Mouse (Mus musculus) hindbrain, embryonic 15.5 days (tissue): ENCODE results near the gene I0C0044D17Rik. TPM values are rescaled to one million over a fixed set of nuclear protein-coding genes. Genes with fewer than 3 reads are reported as not detected.
"Not testable (repeated sequence)": the region's sequence is repeated elsewhere in the genome, so short reads cannot be mapped to it uniquely, and the experiment has no call there.

Source experiments
- ATAC-seq: fragments of 200-750 bp; cut with Nextera tagmentation; 2 replicates; pipeline ENCODE4 v1.8.0; 2017; ENCODE audit warnings: low read depth, moderate number of reproducible peaks, moderate TSS enrichment; ENCODE audit not compliant: low FRiP score
- H3K27ac ChIP-seq: fragments of 300-500 bp; sonication (generic); replicated peaks from 2 replicates; pipeline ENCODE4 v1.5.1; 2015; ENCODE audit warnings: mild to moderate bottlenecking, inconsistent platforms
- H3K27me3 ChIP-seq: fragments of 300-500 bp; sonication (generic); 2 replicates; pipeline ENCODE4 v1.6.1; 2015; ENCODE audit warnings: control low read depth, inconsistent platforms
- H3K36me3 ChIP-seq: fragments of 300-500 bp; sonication (generic); 2 replicates; pipeline ENCODE4 v1.6.1; 2015; ENCODE audit warnings: control low read depth, inconsistent platforms
- H3K4me1 ChIP-seq: fragments of 300-500 bp; sonication (generic); replicated peaks from 2 replicates; pipeline ENCODE4 v1.6.1; 2015; ENCODE audit warnings: control low read depth, inconsistent platforms
- H3K4me2 ChIP-seq: fragments of 300-500 bp; sonication (generic); 2 replicates; pipeline ENCODE4 v1.6.1; 2015; ENCODE audit warnings: moderate library complexity, mild to moderate bottlenecking, inconsistent platforms
- H3K4me3 ChIP-seq: fragments of 300-500 bp; sonication (generic); 2 replicates; pipeline ENCODE4 v1.5.1; 2015; ENCODE audit warnings: mild to moderate bottlenecking, inconsistent platforms
- H3K9ac ChIP-seq: fragments of 300-500 bp; sonication (generic); 2 replicates; pipeline ENCODE4 v1.6.1; 2015; ENCODE audit warnings: inconsistent platforms
- H3K9me3 ChIP-seq: fragments of 300-500 bp; sonication (generic); 2 replicates; pipeline ENCODE4 v1.6.1; 2016; ENCODE audit warnings: control low read depth, inconsistent platforms
- WGBS: fragments of 180-500 bp; shearing (Covaris S2); methylation state at CpG from one replicate; pipeline ENCODE4 v1.1.7; 2015; 5-methylcytosine and 5-hydroxymethylcytosine counted together
- polyA plus RNA-seq: library from polyadenylated mRNA; unstranded; fragments of >200 nt; fragmentation: Nextera tagmentation; extraction: Ambion mirVana; gene quantifications from 2 replicates; pipeline ENCODE4 v1.2.1, GENCODE M21; 2015

The I0C0044D17Rik gene
- polyA plus RNA-seq, 1 experiment from 2014 or later: not detected

DNA sequence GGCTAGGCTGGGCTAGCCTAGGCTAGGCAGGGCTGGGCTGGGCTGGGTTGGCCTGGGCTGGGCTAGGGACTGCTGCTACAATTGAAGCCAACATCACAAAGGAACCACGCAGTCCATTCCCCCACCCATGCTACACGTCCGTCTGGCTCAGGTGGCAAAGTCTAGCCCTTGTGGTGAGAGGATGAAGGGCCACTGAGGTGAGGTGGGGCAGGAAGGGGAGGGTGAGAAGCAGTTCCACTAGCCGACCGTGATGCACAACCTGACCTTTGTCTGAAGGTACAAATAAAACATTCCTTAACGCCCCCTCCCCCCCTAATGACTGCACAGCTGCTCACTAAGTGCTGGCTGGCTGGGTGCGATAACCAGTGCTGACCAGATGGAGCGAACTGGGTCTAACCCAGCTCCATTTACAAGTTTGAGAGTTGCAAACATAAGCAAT, 22.1 kb upstream of the I0C0044D17Rik start:
- Histone ChIP-seq H3K4me2 (no peak overlapping the region), H3K4me1 (no peaks in the 10 kb centered on the region), H3K27ac (no peak overlapping the region), H3K4me3 (no peak overlapping the region), H3K27me3 (no peaks in the 10 kb centered on the region), H3K9me3 (no peaks in the 10 kb centered on the region), H3K9ac (no peak overlapping the region), H3K36me3 (no peaks in the 10 kb centered on the region)
- no peak for ATAC-seq
- 77% methylated on average over 8 of the region's 8 CpGs for WGBS

DNA sequence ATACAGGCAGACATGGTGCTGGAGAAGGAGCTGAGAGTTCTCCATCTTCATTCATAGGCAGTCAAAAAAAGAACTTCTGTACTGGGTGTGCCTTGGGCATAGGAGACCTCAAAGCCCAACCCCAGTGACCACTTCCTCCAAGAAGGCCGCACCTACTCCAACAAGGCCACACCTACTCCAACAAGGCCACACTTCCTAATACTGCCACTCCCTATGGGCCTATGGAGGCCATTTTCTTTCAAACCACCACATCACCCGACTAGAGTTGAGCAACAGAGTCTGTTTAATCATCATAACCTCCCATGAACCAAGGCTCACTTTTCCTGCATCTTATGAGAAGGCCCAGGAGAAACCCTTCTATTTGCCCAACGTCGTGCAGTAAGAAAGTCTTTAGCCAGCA, 21.6 kb upstream of the I0C0044D17Rik start:
- no peak overlapping the region for H3K9ac ChIP-seq
- no peak for ATAC-seq
- H3K4me3 ChIP-seq: no peak overlapping the region
- H3K27me3 ChIP-seq: no peaks in the 10 kb centered on the region
- no peak overlapping the region for H3K27ac ChIP-seq
- H3K4me1 ChIP-seq: no peaks in the 10 kb centered on the region
- 91% methylated on average over 4 of the region's 4 CpGs for WGBS
- no peaks in the 10 kb centered on the region for H3K36me3 ChIP-seq
- H3K4me2 ChIP-seq: no peak overlapping the region
- H3K9me3 ChIP-seq: no peaks in the 10 kb centered on the region

DNA sequence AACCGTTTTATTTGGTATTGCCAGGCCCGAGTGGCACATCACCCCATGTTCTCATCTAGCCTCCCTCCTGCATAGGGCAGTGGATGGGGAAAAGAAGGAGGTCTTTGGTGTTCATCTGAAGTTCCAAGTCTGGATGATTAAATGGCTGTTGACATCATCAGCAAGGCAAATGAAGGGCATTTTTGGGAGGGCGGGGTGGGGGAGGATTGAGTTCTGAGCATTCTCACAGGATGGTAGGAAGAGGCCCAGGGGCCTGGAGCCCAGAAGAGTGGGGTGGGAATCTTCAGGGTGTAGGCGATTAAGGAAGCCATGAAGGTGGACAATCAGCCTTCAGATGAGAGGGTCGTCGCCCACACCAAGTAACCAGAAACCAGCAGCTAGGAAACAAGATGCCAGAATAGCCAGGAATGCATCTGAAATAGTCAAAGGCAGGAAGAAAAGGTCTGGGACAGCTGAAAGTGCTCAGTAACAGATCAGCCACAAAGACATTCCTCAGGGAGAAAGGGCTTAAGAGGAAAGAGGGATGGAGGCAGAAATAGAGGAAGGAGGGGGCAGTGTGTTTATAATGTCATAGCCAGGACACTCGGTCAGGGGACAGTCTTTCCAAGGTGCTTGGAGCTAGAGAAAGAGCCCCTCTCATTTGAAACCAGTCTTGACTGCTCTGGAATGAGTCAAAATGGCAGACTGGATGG, 20.4 kb upstream of the I0C0044D17Rik start:
- no peaks in the 10 kb centered on the region for H3K4me1 ChIP-seq
- ATAC-seq: no peak
- no peaks in the 10 kb centered on the region for H3K36me3 ChIP-seq
- no peaks in the 10 kb centered on the region for H3K27me3 ChIP-seq
- no peak overlapping the region for H3K4me2 ChIP-seq
- no peak overlapping the region for H3K4me3 ChIP-seq
- H3K27ac ChIP-seq: no peak overlapping the region
- no peaks in the 10 kb centered on the region for H3K9me3 ChIP-seq
- H3K9ac ChIP-seq: no peak overlapping the region
- WGBS: 83% methylated on average over 7 of the region's 7 CpGs

DNA sequence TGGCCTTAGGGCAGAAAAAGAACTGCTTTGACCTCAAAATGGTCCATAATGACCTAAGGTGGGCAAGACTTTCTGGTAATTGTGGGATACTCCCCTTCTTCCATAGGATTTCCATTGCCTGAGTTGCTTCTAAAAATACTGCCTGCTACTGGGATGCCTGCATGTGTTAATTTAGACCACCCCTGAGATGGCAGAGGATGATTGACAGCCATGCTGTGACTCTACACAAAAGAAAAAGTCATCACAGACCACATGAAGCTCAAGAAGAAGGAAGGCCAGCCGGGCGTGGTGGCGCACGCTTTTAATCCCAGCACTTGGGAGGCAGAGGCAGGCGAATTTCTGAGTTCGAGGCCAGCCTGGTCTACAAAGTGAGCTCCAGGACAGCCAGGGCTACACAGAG, 17.6 kb upstream of the I0C0044D17Rik start:
- not testable (repeated sequence) for ATAC-seq, H3K4me2 ChIP-seq, H3K4me1 ChIP-seq, H3K9ac ChIP-seq, H3K27me3 ChIP-seq, H3K4me3 ChIP-seq, H3K9me3 ChIP-seq, H3K27ac ChIP-seq, H3K36me3 ChIP-seq
- WGBS: 79% methylated on average over 6 of the region's 6 CpGs

DNA sequence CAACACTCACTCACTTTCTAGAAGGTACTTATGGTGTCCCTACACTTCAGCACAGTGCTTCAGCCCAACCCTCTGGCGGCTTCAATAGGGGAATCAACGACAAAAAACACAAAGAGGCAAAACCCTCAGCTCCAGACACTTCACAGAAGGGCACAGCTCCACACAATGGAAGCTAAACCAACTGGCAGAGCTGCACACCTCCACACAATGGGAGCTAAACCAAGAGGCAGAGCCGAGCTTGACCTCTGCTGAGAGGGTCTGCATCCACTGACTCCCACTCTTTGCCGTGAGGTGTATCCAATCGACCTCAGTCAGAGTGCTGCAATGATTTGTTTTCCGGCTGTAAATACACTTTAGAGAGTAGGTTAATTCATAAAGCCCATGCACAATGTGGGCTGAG, 16.9 kb upstream of the I0C0044D17Rik start:
- H3K27ac ChIP-seq: no peak overlapping the region
- no peaks in the 10 kb centered on the region for H3K9me3 ChIP-seq
- no peak overlapping the region for H3K4me3 ChIP-seq
- 20% methylated on average over 6 of the region's 6 CpGs for WGBS
- no peak overlapping the region for H3K9ac ChIP-seq
- no peaks in the 10 kb centered on the region for H3K4me1 ChIP-seq
- H3K36me3 ChIP-seq: no peaks in the 10 kb centered on the region
- H3K27me3 ChIP-seq: no peaks in the 10 kb centered on the region
- no peak overlapping the region for H3K4me2 ChIP-seq
- ATAC-seq: no peak

DNA sequence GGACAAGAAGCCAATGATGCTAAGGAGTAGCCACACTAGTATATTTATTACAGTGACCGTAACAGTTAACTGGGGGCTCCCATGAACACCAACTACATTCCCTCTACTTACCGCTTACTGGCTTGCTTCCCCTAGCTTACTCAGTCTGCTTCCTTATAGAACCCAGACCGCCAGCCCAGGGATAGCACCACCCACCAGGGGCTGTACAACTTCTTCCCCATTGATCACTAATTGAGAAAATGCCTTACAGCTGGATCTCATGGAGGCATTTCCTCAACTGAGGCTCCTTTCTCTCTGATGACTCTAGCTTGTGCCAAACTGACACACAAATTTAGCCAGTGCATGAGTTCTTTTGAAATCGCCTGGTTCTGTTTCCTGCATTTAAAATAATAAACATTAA, 15.3 kb upstream of the I0C0044D17Rik start:
- 86% methylated on average over 4 of the region's 4 CpGs for WGBS
- Histone ChIP-seq H3K9ac (no peak overlapping the region), H3K36me3 (no peaks in the 10 kb centered on the region), H3K4me3 (no peak overlapping the region), H3K4me2 (no peak overlapping the region), H3K27me3 (no peaks in the 10 kb centered on the region), H3K27ac (no peak overlapping the region), H3K9me3 (no peaks in the 10 kb centered on the region), H3K4me1 (no peaks in the 10 kb centered on the region)
- no peak for ATAC-seq

DNA sequence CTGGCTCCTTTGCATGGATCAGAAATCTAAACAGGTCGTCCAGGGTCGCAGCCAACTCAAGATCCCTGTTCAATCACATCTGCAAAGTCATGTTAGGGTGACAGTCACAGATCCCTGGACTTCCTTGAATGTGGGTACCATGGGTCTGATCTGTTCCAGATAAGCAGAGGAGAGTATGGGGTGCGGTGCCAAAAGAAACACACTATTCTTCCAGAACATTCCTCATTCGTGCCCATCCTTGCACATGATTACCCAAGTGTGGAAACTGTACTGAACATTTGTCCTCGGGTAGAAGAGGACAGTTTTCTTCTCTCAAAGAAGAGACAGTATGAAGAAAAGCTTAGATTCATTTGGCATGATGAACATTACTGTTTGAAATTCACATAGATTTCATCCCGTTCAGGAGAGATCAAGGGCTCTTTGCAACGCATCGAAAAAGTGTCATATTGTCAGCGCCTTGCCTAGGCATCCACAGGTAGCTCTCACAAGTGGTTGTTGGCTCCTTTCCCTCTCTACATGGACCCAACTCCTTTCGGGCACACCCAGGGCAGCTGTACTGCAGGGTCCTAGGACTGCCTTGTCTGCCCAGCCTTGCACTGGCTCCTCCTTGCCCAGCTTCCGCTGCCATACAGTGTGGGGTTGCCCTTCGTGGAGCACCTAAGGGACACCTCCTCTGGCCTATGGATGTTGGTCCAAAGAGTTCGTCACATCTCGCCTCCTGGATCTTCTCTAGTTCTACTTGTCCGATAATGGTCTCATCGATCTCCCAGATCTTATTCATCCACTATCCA, 14.3 kb upstream of the I0C0044D17Rik start:
- H3K4me3 ChIP-seq: no peak overlapping the region
- no peak overlapping the region for H3K4me2 ChIP-seq
- no peak for ATAC-seq
- H3K36me3 ChIP-seq: no peaks in the 10 kb centered on the region
- no peak overlapping the region for H3K27ac ChIP-seq
- no peaks in the 10 kb centered on the region for H3K9me3 ChIP-seq
- H3K4me1 ChIP-seq: no peaks in the 10 kb centered on the region
- H3K27me3 ChIP-seq: no peaks in the 10 kb centered on the region
- WGBS: 93% methylated on average over 16 of the region's 16 CpGs
- H3K9ac ChIP-seq: no peak overlapping the region

DNA sequence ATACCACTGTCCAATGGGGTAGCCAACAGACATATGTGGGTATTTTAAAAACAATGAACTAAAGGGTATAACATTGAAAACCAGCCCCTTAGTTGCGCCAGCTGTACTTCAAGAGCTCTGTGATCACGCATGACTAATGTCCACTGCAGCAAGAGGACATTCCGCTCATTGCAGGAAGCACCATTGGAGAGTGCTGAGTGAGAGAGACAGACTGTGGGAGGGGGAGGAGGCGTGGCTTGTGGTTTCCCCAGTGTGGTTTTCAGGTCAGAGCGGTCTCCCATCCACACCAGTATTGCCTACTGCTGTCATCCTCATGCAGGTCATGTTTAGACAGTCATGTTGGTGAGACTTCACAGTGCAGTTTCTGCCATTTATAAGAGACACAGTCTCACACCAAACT, 12.9 kb upstream of the I0C0044D17Rik start:
- Histone ChIP-seq H3K27me3 (no peaks in the 10 kb centered on the region), H3K9me3 (no peaks in the 10 kb centered on the region), H3K27ac (no peak overlapping the region), H3K4me1 (no peaks in the 10 kb centered on the region), H3K36me3 (no peaks in the 10 kb centered on the region), H3K4me3 (no peak overlapping the region), H3K9ac (no peak overlapping the region), H3K4me2 (no peak overlapping the region)
- no peak for ATAC-seq
- WGBS: 51% methylated on average over 5 of the region's 5 CpGs

DNA sequence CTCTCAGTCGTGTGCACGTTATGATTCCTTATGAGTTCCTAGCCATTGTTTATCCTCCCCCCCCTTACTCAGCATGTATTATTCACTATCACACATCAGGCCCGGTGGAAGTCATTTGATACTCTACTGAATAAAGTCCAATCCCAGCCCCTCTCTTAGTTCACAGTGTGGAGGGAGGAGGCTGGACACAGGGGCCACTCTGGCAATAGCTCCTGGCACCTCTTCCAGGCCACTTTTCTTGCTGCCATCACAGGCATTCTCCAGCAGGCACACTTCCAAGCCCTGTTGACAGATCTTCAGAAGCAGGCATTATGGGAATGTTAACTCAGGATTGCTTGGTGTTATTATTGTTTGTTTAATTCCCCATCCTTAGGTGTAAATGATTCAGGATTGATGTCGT, 11.1 kb upstream of the I0C0044D17Rik start:
- H3K4me2 ChIP-seq: no peak overlapping the region
- H3K4me1 ChIP-seq: no peaks in the 10 kb centered on the region
- H3K27ac ChIP-seq: no peak overlapping the region
- H3K36me3 ChIP-seq: no peaks in the 10 kb centered on the region
- H3K9me3 ChIP-seq: no peaks in the 10 kb centered on the region
- no peak for ATAC-seq
- no peak overlapping the region for H3K9ac ChIP-seq
- no peak overlapping the region for H3K4me3 ChIP-seq
- no peaks in the 10 kb centered on the region for H3K27me3 ChIP-seq
- WGBS: 59% methylated on average over 4 of the region's 4 CpGs

DNA sequence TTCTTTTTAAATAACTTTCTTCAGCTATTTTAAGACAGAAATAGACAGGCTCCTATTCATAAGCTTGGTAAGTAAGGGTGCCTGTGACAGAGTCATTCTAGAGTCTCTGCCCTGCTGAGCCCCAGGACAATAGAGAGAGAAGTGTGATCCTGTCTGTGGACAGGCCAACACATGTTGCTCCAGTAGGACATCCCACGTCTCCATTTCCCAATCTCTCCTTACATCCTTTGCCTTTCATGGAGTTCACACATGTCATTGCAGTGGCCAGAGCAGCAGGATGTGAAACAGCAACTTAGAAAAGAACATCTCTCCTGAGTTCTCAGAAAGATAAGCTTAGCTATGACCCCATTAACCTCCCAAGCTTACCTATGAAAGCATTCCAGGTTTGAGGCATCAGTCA, 8.1 kb upstream of the I0C0044D17Rik start:
- Histone ChIP-seq H3K4me3 (no peak overlapping the region), H3K27me3 (no peaks in the 10 kb centered on the region), H3K4me2 (no peak overlapping the region), H3K36me3 (no peaks in the 10 kb centered on the region), H3K27ac (no peak overlapping the region), H3K9ac (no peak overlapping the region), H3K4me1 (no peaks in the 10 kb centered on the region), H3K9me3 (no peaks in the 10 kb centered on the region)
- no peak for ATAC-seq
- 68% methylated on average over 1 of the region's 1 CpGs for WGBS

DNA sequence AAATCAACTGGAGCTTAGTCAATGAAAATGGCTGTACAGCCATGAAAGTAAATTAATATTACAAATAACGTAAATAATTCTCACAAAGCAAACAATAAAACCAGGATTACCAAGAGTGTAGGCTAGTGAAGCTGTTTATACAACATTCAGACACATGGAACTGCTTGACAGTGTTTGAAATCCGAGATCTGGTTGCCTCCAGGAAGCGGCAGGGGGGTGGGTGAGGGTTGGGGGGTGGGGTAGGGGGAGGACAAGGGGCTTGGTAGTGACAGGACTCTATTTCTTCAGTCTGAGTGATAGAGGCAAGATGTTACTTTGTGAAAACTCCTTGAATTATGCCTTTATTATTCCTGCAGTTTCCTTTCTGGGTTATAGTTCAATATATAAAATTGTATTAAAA, 3.1 kb upstream of the I0C0044D17Rik start:
- 63% methylated on average over 3 of the region's 3 CpGs for WGBS
- no peak overlapping the region for H3K4me2 ChIP-seq
- H3K4me3 ChIP-seq: no peak overlapping the region
- no peak overlapping the region for H3K9ac ChIP-seq
- no peak for ATAC-seq
- H3K4me1 ChIP-seq: no peaks in the 10 kb centered on the region
- H3K27ac ChIP-seq: no peak overlapping the region
- H3K27me3 ChIP-seq: no peaks in the 10 kb centered on the region
- no peaks in the 10 kb centered on the region for H3K36me3 ChIP-seq
- no peaks in the 10 kb centered on the region for H3K9me3 ChIP-seq

DNA sequence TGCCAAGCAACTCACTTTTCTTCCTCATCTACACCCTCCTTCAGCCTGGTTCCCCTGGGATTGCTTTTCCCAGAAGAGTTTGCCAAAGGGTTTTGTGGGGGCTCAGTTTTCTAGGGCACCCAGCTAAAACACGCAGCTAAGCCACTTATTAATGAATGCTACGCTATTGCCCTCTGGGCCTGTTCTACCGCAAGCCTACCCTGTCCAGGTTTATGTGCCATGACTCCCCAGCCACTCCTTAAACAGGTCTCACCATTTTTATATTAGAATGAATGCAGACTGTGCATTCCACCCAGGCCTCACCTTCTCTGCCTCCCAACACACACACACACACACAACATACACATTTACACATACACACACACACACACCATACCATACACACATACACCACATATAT, 593 bp downstream of the I0C0044D17Rik start:
- Histone ChIP-seq H3K9me3 (no peaks in the 10 kb centered on the region), H3K27ac (no peak overlapping the region), H3K27me3 (peaks cover 19% of the 10 kb centered on the region), H3K4me1 (peaks cover 1% of the 10 kb centered on the region; the same call in 1 of the 2 replicates), H3K4me3 (no peak overlapping the region), H3K9ac (no peak overlapping the region), H3K4me2 (no peak overlapping the region), H3K36me3 (no peaks in the 10 kb centered on the region)
- WGBS: 80% methylated on average over 3 of the region's 3 CpGs
- ATAC-seq: no peak
